Mouse (Mus musculus) midbrain, embryonic 13.5 days (tissue): ENCODE results near the gene Ltbp1. TPM values are rescaled to one million over a fixed set of nuclear protein-coding genes. Genes with fewer than 3 reads are reported as not detected.
A peak's percentile ranks its signal among the peaks of the same experiment; 100 is the strongest.

Experiments used
- ATAC-seq: fragments of 200-750 bp; cut with Nextera tagmentation; 2 replicates; pipeline ENCODE4 v1.8.0; 2017; ENCODE audit warnings: mild to moderate bottlenecking, moderate TSS enrichment, moderate library complexity
- H3K27ac ChIP-seq: fragments of 300-500 bp; sonication (generic); 2 replicates; pipeline ENCODE4 v1.5.1; 2015; ENCODE audit warnings: inconsistent platforms, mild to moderate bottlenecking, moderate library complexity
- H3K27me3 ChIP-seq: fragments of 300-500 bp; sonication (generic); 2 replicates; pipeline ENCODE4 v1.6.1; 2015; ENCODE audit warnings: mild to moderate bottlenecking, inconsistent platforms
- H3K36me3 ChIP-seq: fragments of 300-500 bp; sonication (generic); 2 replicates; pipeline ENCODE4 v1.6.1; 2015; ENCODE audit warnings: mild to moderate bottlenecking, inconsistent platforms
- H3K4me1 ChIP-seq: fragments of 300-500 bp; sonication (generic); replicated peaks from 2 replicates; pipeline ENCODE4 v1.6.1; 2015; ENCODE audit warnings: inconsistent platforms
- H3K4me2 ChIP-seq: fragments of 300-500 bp; sonication (generic); replicated peaks from 2 replicates; pipeline ENCODE4 v1.6.1; 2015; ENCODE audit warnings: moderate library complexity, mild to moderate bottlenecking, inconsistent platforms
- H3K4me3 ChIP-seq: fragments of 300-500 bp; sonication (generic); replicated peaks from 2 replicates; pipeline ENCODE4 v1.5.1; 2015; ENCODE audit warnings: mild to moderate bottlenecking, inconsistent platforms
- H3K9ac ChIP-seq: fragments of 300-500 bp; sonication (generic); replicated peaks from 2 replicates; pipeline ENCODE4 v1.6.1; 2015; ENCODE audit warnings: mild to moderate bottlenecking, inconsistent platforms
- H3K9me3 ChIP-seq: fragments of 300-500 bp; sonication (generic); 2 replicates; pipeline ENCODE4 v1.6.1; 2016; ENCODE audit warnings: mild to moderate bottlenecking, inconsistent platforms
- WGBS: fragments of 180-500 bp; shearing (Covaris S2); methylation state at CpG from one replicate; pipeline ENCODE4 v1.1.7; 2015; 5-methylcytosine and 5-hydroxymethylcytosine counted together
- polyA plus RNA-seq: library from polyadenylated mRNA; unstranded; fragments of >200 nt; fragmentation: Nextera tagmentation; extraction: Ambion mirVana; gene quantifications from 2 replicates; pipeline ENCODE4 v1.2.1, GENCODE M21; 2015

The Ltbp1 gene
- polyA plus RNA-seq, 1 experiment from 2014 or later = 2.7 TPM

GRCm38 (mm10) chr17:75390142-75390541 lies 384.8 kb downstream of the Ltbp1 start:
- ATAC-seq = no peak
- Histone ChIP-seq H3K4me1 (no peaks in the 10 kb centered on the region), H3K9me3 (no peaks in the 10 kb centered on the region), H3K4me2 (no peak overlapping the region), H3K9ac (no peak overlapping the region), H3K27ac (no peak overlapping the region), H3K27me3 (no peaks in the 10 kb centered on the region), H3K36me3 (no peaks in the 10 kb centered on the region), H3K4me3 (no peak overlapping the region)
- WGBS = 84% methylated on average over 10 of the region's 10 CpGs

- Histone ChIP-seq H3K27me3 (no peaks in the 10 kb centered on the region), H3K4me2 (no peak overlapping the region), H3K9ac (no peak overlapping the region), H3K36me3 (no peaks in the 10 kb centered on the region), H3K4me1 (no peaks in the 10 kb centered on the region), H3K9me3 (no peaks in the 10 kb centered on the region), H3K4me3 (no peak overlapping the region), H3K27ac (no peak overlapping the region)
- WGBS = 91% methylated on average over 6 of the region's 6 CpGs
- ATAC-seq = no peak
These were observed 386.2 kb downstream of the Ltbp1 start for GRCm38 (mm10) chr17:75391429-75392192.

GRCm38 (mm10) chr17:75406405-75406804 lies 401.0 kb downstream of the Ltbp1 start:
- Histone ChIP-seq H3K4me1 (no peaks in the 10 kb centered on the region; the same call in 1 of the 2 replicates), H3K4me3 (no peak overlapping the region), H3K4me2 (no peak overlapping the region), H3K27me3 (no peaks in the 10 kb centered on the region), H3K9me3 (no peaks in the 10 kb centered on the region), H3K36me3 (no peaks in the 10 kb centered on the region), H3K9ac (no peak overlapping the region), H3K27ac (no peak overlapping the region)
- no peak for ATAC-seq
- WGBS = 31% methylated on average over 4 of the region's 4 CpGs

GRCm38 (mm10) chr17:75416861-75417260 lies 411.5 kb downstream of the Ltbp1 start:
- Histone ChIP-seq H3K27ac (no peak overlapping the region), H3K4me3 (no peak overlapping the region), H3K27me3 (no peaks in the 10 kb centered on the region), H3K9ac (no peak overlapping the region), H3K4me2 (no peak overlapping the region), H3K9me3 (peaks cover 6% of the 10 kb centered on the region), H3K4me1 (no peaks in the 10 kb centered on the region), H3K36me3 (no peaks in the 10 kb centered on the region)
- WGBS = 87% methylated on average over 3 of the region's 3 CpGs
- no peak for ATAC-seq

GRCm38 (mm10) chr17:75434152-75434551 lies 428.8 kb downstream of the Ltbp1 start:
- Histone ChIP-seq H3K4me1 (0 out of 2 replicates have a peak, but pooled peaks cover 5% of the 10 kb centered on the region), H3K4me3 (no peak overlapping the region), H3K4me2 (no peak overlapping the region), H3K9ac (no peak overlapping the region), H3K27ac (no peak overlapping the region), H3K27me3 (no peaks in the 10 kb centered on the region), H3K9me3 (no peaks in the 10 kb centered on the region), H3K36me3 (no peaks in the 10 kb centered on the region)
- no peak for ATAC-seq
- 92% methylated on average over 2 of the region's 2 CpGs for WGBS

- H3K27ac ChIP-seq = no peak overlapping the region
- no peak for ATAC-seq
- H3K4me3 ChIP-seq = no peak overlapping the region
- no peak overlapping the region for H3K4me2 ChIP-seq
- 81% methylated on average over 3 of the region's 3 CpGs for WGBS
- no peaks in the 10 kb centered on the region for H3K36me3 ChIP-seq
- no peaks in the 10 kb centered on the region for H3K9me3 ChIP-seq
- no peak overlapping the region for H3K9ac ChIP-seq
- H3K4me1 ChIP-seq = 0 out of 2 replicates have a peak, but pooled peaks cover 6% of the 10 kb centered on the region
- no peaks in the 10 kb centered on the region for H3K27me3 ChIP-seq
These were observed 429.5 kb downstream of the Ltbp1 start for GRCm38 (mm10) chr17:75434871-75435270.

- ATAC-seq = no peak
- H3K36me3 ChIP-seq = no peaks in the 10 kb centered on the region
- WGBS = 79% methylated on average over 6 of the region's 6 CpGs
- H3K9me3 ChIP-seq = no peaks in the 10 kb centered on the region
- H3K9ac ChIP-seq = no peak within 1 kb of the TSS
- H3K4me2 ChIP-seq = no peak within 1 kb of the TSS
- H3K4me3 ChIP-seq = no peak within 1 kb of the TSS
- H3K27me3 ChIP-seq = no peaks in the 10 kb centered on the region
- H3K27ac ChIP-seq = no peak within 1 kb of the TSS
- 0 out of 2 replicates have a peak, but pooled peaks cover 6% of the 10 kb centered on the region for H3K4me1 ChIP-seq
These were observed 430.2 kb downstream of the Ltbp1 start, which contains the start of gene Rasgrp3 for GRCm38 (mm10) chr17:75435599-75435998. Gene Rasgrp3 (plus strand): TSS chr17:75435896.

- WGBS = 84% methylated on average over 8 of the region's 8 CpGs
- Histone ChIP-seq H3K9me3 (no peaks in the 10 kb centered on the region), H3K4me1 (0 out of 2 replicates have a peak, but pooled peaks cover 6% of the 10 kb centered on the region), H3K4me3 (no peak overlapping the region), H3K36me3 (no peaks in the 10 kb centered on the region), H3K27me3 (no peaks in the 10 kb centered on the region), H3K27ac (no peak overlapping the region), H3K9ac (no peak overlapping the region), H3K4me2 (no peak overlapping the region)
- ATAC-seq = no peak
These were observed 430.7 kb downstream of the Ltbp1 start for GRCm38 (mm10) chr17:75436095-75436494.

GRCm38 (mm10) chr17:75436819-75437218 lies 431.5 kb downstream of the Ltbp1 start:
- H3K9ac ChIP-seq = no peak overlapping the region
- ATAC-seq = no peak
- no peak overlapping the region for H3K4me3 ChIP-seq
- WGBS = 80% methylated on average over 6 of the region's 6 CpGs
- H3K9me3 ChIP-seq = no peaks in the 10 kb centered on the region
- H3K4me2 ChIP-seq = no peak overlapping the region
- no peak overlapping the region for H3K27ac ChIP-seq
- 0 out of 2 replicates have a peak, but pooled peaks cover 9% of the 10 kb centered on the region for H3K4me1 ChIP-seq
- H3K27me3 ChIP-seq = no peaks in the 10 kb centered on the region
- no peaks in the 10 kb centered on the region for H3K36me3 ChIP-seq

- Histone ChIP-seq H3K4me1 (0 out of 2 replicates have a peak, but pooled peaks cover 9% of the 10 kb centered on the region), H3K36me3 (no peaks in the 10 kb centered on the region), H3K4me2 (no peak overlapping the region), H3K9me3 (no peaks in the 10 kb centered on the region), H3K27me3 (no peaks in the 10 kb centered on the region), H3K4me3 (no peak overlapping the region), H3K27ac (no peak overlapping the region), H3K9ac (no peak overlapping the region)
- no peak for ATAC-seq
- 70% methylated on average over 11 of the region's 11 CpGs for WGBS
These were observed 431.9 kb downstream of the Ltbp1 start for GRCm38 (mm10) chr17:75437239-75437750.

GRCm38 (mm10) chr17:75438162-75438561 lies 432.8 kb downstream of the Ltbp1 start:
- WGBS = 62% methylated on average over 5 of the region's 5 CpGs
- Histone ChIP-seq H3K4me2 (no peak overlapping the region), H3K4me3 (no peak overlapping the region), H3K9me3 (no peaks in the 10 kb centered on the region), H3K27me3 (no peaks in the 10 kb centered on the region), H3K4me1 (0 out of 2 replicates have a peak, but pooled peaks cover 9% of the 10 kb centered on the region), H3K9ac (no peak overlapping the region), H3K27ac (no peak overlapping the region), H3K36me3 (no peaks in the 10 kb centered on the region)
- ATAC-seq = peak; percentile 34; the same call in 1 of the 2 replicates

- no peak overlapping the region for H3K9ac ChIP-seq
- WGBS = 60% methylated on average over 14 of the region's 14 CpGs
- no peaks in the 10 kb centered on the region for H3K9me3 ChIP-seq
- 0 out of 2 replicates have a peak, but pooled peaks cover 9% of the 10 kb centered on the region for H3K4me1 ChIP-seq
- peak; percentile 83 for ATAC-seq
- H3K4me2 ChIP-seq = no peak overlapping the region
- H3K4me3 ChIP-seq = no peak overlapping the region
- 0 out of 2 replicates have a peak overlapping the region, but pooled peaks have one; percentile 22 for H3K27ac ChIP-seq
- H3K27me3 ChIP-seq = no peaks in the 10 kb centered on the region
- no peaks in the 10 kb centered on the region for H3K36me3 ChIP-seq
These were observed 433.7 kb downstream of the Ltbp1 start for GRCm38 (mm10) chr17:75439062-75439461.
